Mouse (Mus musculus): Measurements from ENCODE around the gene Spryd4. TPM values are rescaled to one million over a fixed set of nuclear protein-coding genes. Genes with fewer than 3 reads are reported as not detected.
A peak's percentile ranks its signal among the peaks of the same experiment; 100 is the strongest.

The Spryd4 gene
- polyA plus RNA-seq, 1 experiment, result 6.0 TPM

- Histone ChIP-seq H3K4me1 (ENCODE audit: control insufficient read depth, insufficient read depth, insufficient read length) (no peaks in the 10 kb centered on the region), H3K27me3 (ENCODE audit: control insufficient read depth, insufficient read depth, low read length) (no peaks in the 10 kb centered on the region), H3K4me3 (ENCODE audit: extremely low read depth, insufficient read depth, insufficient read length) (no peak overlapping the region), H3K27ac (ENCODE audit: insufficient read depth, low read length) (no peak overlapping the region), H3K36me3 (ENCODE audit: control insufficient read depth, insufficient read depth, low read length) (peaks cover 3% of the 10 kb centered on the region)
- WGBS, result 90% methylated on average over 4 of the region's 4 CpGs
- no peak for DNase-seq (ENCODE audit: low read depth in 1 of 2, low spot score in 2 of 2)
- no peak for TF ChIP-seq POLR2A (IDR thresholded peaks at IDR 0.05; ENCODE audit: low read depth, low read length)
- TF ChIP-seq CTCF (IDR thresholded peaks at IDR 0.05; ENCODE audit: extremely low read depth, insufficient read depth, insufficient read length, insufficient replicate concordance), result no peak
Measured at GRCm38 (mm10) chr10:128236321-128236720, 24.7 kb upstream of the Spryd4 start.

GRCm38 (mm10) chr10:128232420-128232985 is 20.9 kb upstream of the Spryd4 start:
- WGBS, result under 1% methylated on average over 14 of the region's 14 CpGs
- Histone ChIP-seq H3K36me3 (ENCODE audit: control insufficient read depth, insufficient read depth, low read length) (no peaks in the 10 kb centered on the region), H3K27me3 (ENCODE audit: control insufficient read depth, insufficient read depth, low read length) (no peaks in the 10 kb centered on the region), H3K4me3 (ENCODE audit: extremely low read depth, insufficient read depth, insufficient read length) (peak overlapping the region; percentile 100), H3K4me1 (ENCODE audit: control insufficient read depth, insufficient read depth, insufficient read length) (peaks cover 7% of the 10 kb centered on the region; the same call in 1 of the 2 replicates), H3K27ac (ENCODE audit: insufficient read depth, low read length) (peak overlapping the region; percentile 78)
- TF ChIP-seq POLR2A (IDR thresholded peaks at IDR 0.05; ENCODE audit: low read depth, low read length) (no peak), CTCF (IDR thresholded peaks at IDR 0.05; ENCODE audit: extremely low read depth, insufficient read depth, insufficient read length, insufficient replicate concordance) (peak; percentile 47; the same call in 1 of the 2 replicates)
- DNase-seq (ENCODE audit: low read depth in 1 of 2, low spot score in 2 of 2), result peak; percentile 34 to 69

GRCm38 (mm10) chr10:128231697-128232419 is 20.3 kb upstream of the Spryd4 start, which contains the start of gene Timeless:
Gene Timeless, plus strand, starts transcription at chr10:128232065.
- H3K27me3 ChIP-seq (ENCODE audit: control insufficient read depth, insufficient read depth, low read length), result no peaks in the 10 kb centered on the region
- no peak for TF ChIP-seq CTCF (IDR thresholded peaks at IDR 0.05; ENCODE audit: extremely low read depth, insufficient read depth, insufficient read length, insufficient replicate concordance)
- no peak; the same call in 1 of the 2 replicates for TF ChIP-seq POLR2A (IDR thresholded peaks at IDR 0.05; ENCODE audit: low read depth, low read length)
- WGBS, result 0% methylated on average over 58 of the region's 58 CpGs
- no peaks in the 10 kb centered on the region for H3K36me3 ChIP-seq (ENCODE audit: control insufficient read depth, insufficient read depth, low read length)
- peak within 1 kb of the TSS; percentile 100 for H3K4me3 ChIP-seq (ENCODE audit: extremely low read depth, insufficient read depth, insufficient read length)
- peak; percentile 73 to 84 for DNase-seq (ENCODE audit: low read depth in 1 of 2, low spot score in 2 of 2)
- peaks cover 7% of the 10 kb centered on the region; the same call in 1 of the 2 replicates for H3K4me1 ChIP-seq (ENCODE audit: control insufficient read depth, insufficient read depth, insufficient read length)
- peak within 1 kb of the TSS; percentile 78 for H3K27ac ChIP-seq (ENCODE audit: insufficient read depth, low read length)

GRCm38 (mm10) chr10:128231146-128231545 is 19.5 kb upstream of the Spryd4 start:
- no peaks in the 10 kb centered on the region for H3K27me3 ChIP-seq (ENCODE audit: control insufficient read depth, insufficient read depth, low read length)
- 3% methylated on average over 5 of the region's 5 CpGs for WGBS
- no peak overlapping the region; the same call in 1 of the 2 replicates for H3K4me3 ChIP-seq (ENCODE audit: extremely low read depth, insufficient read depth, insufficient read length)
- peak overlapping the region; percentile 69 for H3K27ac ChIP-seq (ENCODE audit: insufficient read depth, low read length)
- H3K36me3 ChIP-seq (ENCODE audit: control insufficient read depth, insufficient read depth, low read length), result no peaks in the 10 kb centered on the region
- no peak for DNase-seq (ENCODE audit: low read depth in 1 of 2, low spot score in 2 of 2)
- H3K4me1 ChIP-seq (ENCODE audit: control insufficient read depth, insufficient read depth, insufficient read length), result peaks cover 7% of the 10 kb centered on the region; the same call in 1 of the 2 replicates
- TF ChIP-seq POLR2A (IDR thresholded peaks at IDR 0.05; ENCODE audit: low read depth, low read length) (no peak), CTCF (IDR thresholded peaks at IDR 0.05; ENCODE audit: extremely low read depth, insufficient read depth, insufficient read length, insufficient replicate concordance) (no peak)

GRCm38 (mm10) chr10:128230582-128230981 is 19.0 kb upstream of the Spryd4 start:
- Histone ChIP-seq H3K4me1 (ENCODE audit: control insufficient read depth, insufficient read depth, insufficient read length) (peaks cover 7% of the 10 kb centered on the region; the same call in 1 of the 2 replicates), H3K4me3 (ENCODE audit: extremely low read depth, insufficient read depth, insufficient read length) (no peak overlapping the region), H3K36me3 (ENCODE audit: control insufficient read depth, insufficient read depth, low read length) (no peaks in the 10 kb centered on the region), H3K27me3 (ENCODE audit: control insufficient read depth, insufficient read depth, low read length) (no peaks in the 10 kb centered on the region), H3K27ac (ENCODE audit: insufficient read depth, low read length) (peak overlapping the region; percentile 69)
- 28% methylated on average over 12 of the region's 12 CpGs for WGBS
- no peak for DNase-seq (ENCODE audit: low read depth in 1 of 2, low spot score in 2 of 2)
- TF ChIP-seq POLR2A (IDR thresholded peaks at IDR 0.05; ENCODE audit: low read depth, low read length), result no peak
- TF ChIP-seq CTCF (IDR thresholded peaks at IDR 0.05; ENCODE audit: extremely low read depth, insufficient read depth, insufficient read length, insufficient replicate concordance), result no peak

GRCm38 (mm10) chr10:128228009-128228408 is 16.4 kb upstream of the Spryd4 start:
- Histone ChIP-seq H3K36me3 (ENCODE audit: control insufficient read depth, insufficient read depth, low read length) (no peaks in the 10 kb centered on the region), H3K27me3 (ENCODE audit: control insufficient read depth, insufficient read depth, low read length) (no peaks in the 10 kb centered on the region), H3K4me1 (ENCODE audit: control insufficient read depth, insufficient read depth, insufficient read length) (peaks cover 7% of the 10 kb centered on the region; the same call in 1 of the 2 replicates), H3K4me3 (ENCODE audit: extremely low read depth, insufficient read depth, insufficient read length) (no peak overlapping the region), H3K27ac (ENCODE audit: insufficient read depth, low read length) (no peak overlapping the region)
- TF ChIP-seq CTCF (IDR thresholded peaks at IDR 0.05; ENCODE audit: extremely low read depth, insufficient read depth, insufficient read length, insufficient replicate concordance), result no peak
- TF ChIP-seq POLR2A (IDR thresholded peaks at IDR 0.05; ENCODE audit: low read depth, low read length), result no peak
- DNase-seq (ENCODE audit: low read depth in 1 of 2, low spot score in 2 of 2), result no peak
- WGBS, result 89% methylated on average over 8 of the region's 8 CpGs

All from spleen, adult 2 months (tissue).